Mouse (Mus musculus): ENCODE results near the gene Zfp385b. TPM values are rescaled to one million over a fixed set of nuclear protein-coding genes. Genes with fewer than 3 reads are reported as not detected.
A peak's percentile ranks its signal among the peaks of the same experiment; 100 is the strongest.

Zfp385b gene
- total RNA-seq, 2 experiments from 2014 or later = 30.5 to 33.0 TPM

- intact Hi-C loops (cut with DNase I) = no loop called here
- peak; percentile 23 for DNase-seq
Measured at GRCm38 (mm10) chr2:77610303-77610991, 209.0 kb downstream of the Zfp385b start.

GRCm38 (mm10) chr2:77609452-77609851 is 210.0 kb downstream of the Zfp385b start:
- peak; percentile 20 for DNase-seq
- intact Hi-C loops (cut with DNase I) = no loop called here

GRCm38 (mm10) chr2:77608666-77609065 is 210.8 kb downstream of the Zfp385b start:
- intact Hi-C loops (cut with DNase I) = no loop called here
- no peak for DNase-seq

GRCm38 (mm10) chr2:77593461-77593860 is 226.0 kb downstream of the Zfp385b start:
- intact Hi-C loops (cut with DNase I) = no loop called here
- DNase-seq = no peak

GRCm38 (mm10) chr2:77592525-77592924 is 226.9 kb downstream of the Zfp385b start:
- DNase-seq = no peak
- intact Hi-C loops (cut with DNase I) = no loop called here

GRCm38 (mm10) chr2:77589205-77589901 is 230.1 kb downstream of the Zfp385b start:
- intact Hi-C loops (cut with DNase I) = no loop called here
- peak; percentile 96 for DNase-seq

GRCm38 (mm10) chr2:77587387-77587786 is 232.1 kb downstream of the Zfp385b start:
- intact Hi-C loops (cut with DNase I) = no loop called here
- peak; percentile 6 for DNase-seq

GRCm38 (mm10) chr2:77586581-77587360 is 232.7 kb downstream of the Zfp385b start:
- DNase-seq = no peak
- intact Hi-C loops (cut with DNase I) = no loop called here

- intact Hi-C loops (cut with DNase I) = no loop called here
- DNase-seq = peak; percentile 23
Measured at GRCm38 (mm10) chr2:77583586-77583985, 235.9 kb downstream of the Zfp385b start.

GRCm38 (mm10) chr2:77576571-77576970 is 242.9 kb downstream of the Zfp385b start:
- no peak for DNase-seq
- intact Hi-C loops (cut with DNase I) = no loop called here

GRCm38 (mm10) chr2:77567528-77568435 is 251.7 kb downstream of the Zfp385b start:
- no peak for DNase-seq
- intact Hi-C loops (cut with DNase I) = no loop called here

- intact Hi-C loops (cut with DNase I) = no loop called here
- DNase-seq = no peak
Measured at GRCm38 (mm10) chr2:77563706-77564105, 255.7 kb downstream of the Zfp385b start.

- DNase-seq = no peak
- intact Hi-C loops (cut with DNase I) = no loop called here
Measured at GRCm38 (mm10) chr2:77561941-77562340, 257.5 kb downstream of the Zfp385b start.

- intact Hi-C loops (cut with DNase I) = no loop called here
- no peak for DNase-seq
Measured at GRCm38 (mm10) chr2:77556938-77557337, 262.5 kb downstream of the Zfp385b start.

- no peak for DNase-seq
- intact Hi-C loops (cut with DNase I) = no loop called here
Measured at GRCm38 (mm10) chr2:77555980-77556379, 263.5 kb downstream of the Zfp385b start.

GRCm38 (mm10) chr2:77552675-77553074 is 266.8 kb downstream of the Zfp385b start:
- intact Hi-C loops (cut with DNase I) = no loop called here
- DNase-seq = no peak

- no peak for DNase-seq
Measured at GRCm38 (mm10) chr2:77543388-77543787, 276.1 kb downstream of the Zfp385b start.

GRCm38 (mm10) chr2:77542605-77543004 is 276.8 kb downstream of the Zfp385b start:
- intact Hi-C loops (cut with DNase I) = no loop called here
- no peak for DNase-seq

More at GRCm38 (mm10) chr2:77543388-77543787, 276.1 kb downstream of the Zfp385b start:
- intact Hi-C loops (cut with DNase I) = no loop called here

- no peak for DNase-seq
- intact Hi-C loops (cut with DNase I) = no loop called here
Measured at GRCm38 (mm10) chr2:77541681-77542080, 277.8 kb downstream of the Zfp385b start.

GRCm38 (mm10) chr2:77540860-77541259 is 278.6 kb downstream of the Zfp385b start:
- intact Hi-C loops (cut with DNase I) = no loop called here
- DNase-seq = no peak

Measured in left cerebral cortex, postnatal 4 days (tissue).